Mouse (Mus musculus): ENCODE data around the gene Ferd3l. TPM values are rescaled to one million over a fixed set of nuclear protein-coding genes. Genes with fewer than 3 reads are reported as not detected.

Ferd3l gene
- polyA plus RNA-seq (2016; fragmentation: Nextera tagmentation; extraction: Ambion mirVana) = 0.51 TPM in 1 of 2 replicates, not detected in the other

- H3K27me3 ChIP-seq = peaks cover 38% of the 10 kb centered on the region
- H3K27ac ChIP-seq = no peak within 1 kb of the TSS
- peaks cover 21% of the 10 kb centered on the region for H3K4me1 ChIP-seq
- ATAC-seq (ENCODE audit: low FRiP score) = peak; percentile 39; the same call in 1 of the 2 replicates
- WGBS = under 1% methylated on average over 39 of the region's 39 CpGs
- H3K4me2 ChIP-seq = peak within 1 kb of the TSS; percentile 59
- no peaks in the 10 kb centered on the region for H3K9me3 ChIP-seq
- peak within 1 kb of the TSS; percentile 36; the same call in 1 of the 2 replicates for H3K9ac ChIP-seq
- no peaks in the 10 kb centered on the region for H3K36me3 ChIP-seq (replicated peaks)
- H3K4me3 ChIP-seq (replicated peaks) = peak within 1 kb of the TSS; percentile 35
These were observed at the start of gene Ferd3l for GRCm38 (mm10) chr12:33928331-33929192. Gene Ferd3l (plus strand): TSS chr12:33928425.

- 91% methylated on average over 2 of the region's 2 CpGs for WGBS
- no peaks in the 10 kb centered on the region for H3K27me3 ChIP-seq
- H3K4me1 ChIP-seq = no peaks in the 10 kb centered on the region
- no peak overlapping the region for H3K4me2 ChIP-seq
- H3K36me3 ChIP-seq (replicated peaks) = no peaks in the 10 kb centered on the region
- H3K9me3 ChIP-seq = peaks cover 3% of the 10 kb centered on the region; the same call in 1 of the 2 replicates
- ATAC-seq (ENCODE audit: low FRiP score) = no peak
- H3K4me3 ChIP-seq (replicated peaks) = no peak overlapping the region
- H3K9ac ChIP-seq = no peak overlapping the region
- H3K27ac ChIP-seq = no peak overlapping the region
These were observed 34.3 kb upstream of the Ferd3l start for GRCm38 (mm10) chr12:33893956-33894355.

GRCm38 (mm10) chr12:33894621-33895020 lies 33.6 kb upstream of the Ferd3l start:
- H3K36me3 ChIP-seq (replicated peaks) = no peaks in the 10 kb centered on the region
- H3K9ac ChIP-seq = no peak overlapping the region
- no peaks in the 10 kb centered on the region for H3K4me1 ChIP-seq
- no peak overlapping the region for H3K4me3 ChIP-seq (replicated peaks)
- H3K27me3 ChIP-seq = no peaks in the 10 kb centered on the region
- WGBS = 84% methylated on average over 1 of the region's 1 CpGs
- no peak for ATAC-seq (ENCODE audit: low FRiP score)
- no peak overlapping the region for H3K4me2 ChIP-seq
- H3K9me3 ChIP-seq = peaks cover 3% of the 10 kb centered on the region; the same call in 1 of the 2 replicates
- H3K27ac ChIP-seq = no peak overlapping the region

- Histone ChIP-seq H3K36me3 (replicated peaks) (no peaks in the 10 kb centered on the region), H3K9me3 (no peaks in the 10 kb centered on the region), H3K4me3 (replicated peaks) (no peak overlapping the region), H3K9ac (no peak overlapping the region), H3K4me2 (no peak overlapping the region), H3K27ac (no peak overlapping the region), H3K4me1 (peaks cover 21% of the 10 kb centered on the region), H3K27me3 (peaks cover 38% of the 10 kb centered on the region)
- ATAC-seq (ENCODE audit: low FRiP score) = no peak
- WGBS = 6% methylated on average over 3 of the region's 3 CpGs
These were observed 1.5 kb upstream of the Ferd3l start for GRCm38 (mm10) chr12:33926751-33927150.

GRCm38 (mm10) chr12:33927334-33928098 lies 709 bp upstream of the Ferd3l start:
- Histone ChIP-seq H3K27me3 (peaks cover 38% of the 10 kb centered on the region), H3K4me3 (replicated peaks) (peak overlapping the region; percentile 35; the same call in 1 of the 2 replicates)
- ATAC-seq (ENCODE audit: low FRiP score) = no peak

GRCm38 (mm10) chr12:33952843-33953242 lies 24.6 kb downstream of the Ferd3l start:
- H3K36me3 ChIP-seq (replicated peaks) = no peaks in the 10 kb centered on the region
- no peak overlapping the region for H3K9ac ChIP-seq
- no peak overlapping the region for H3K27ac ChIP-seq
- peaks cover 51% of the 10 kb centered on the region for H3K27me3 ChIP-seq
- H3K4me2 ChIP-seq = no peak overlapping the region
- no peak for ATAC-seq (ENCODE audit: low FRiP score)
- no peak overlapping the region for H3K4me3 ChIP-seq (replicated peaks)
- no peaks in the 10 kb centered on the region for H3K9me3 ChIP-seq
- peaks cover 16% of the 10 kb centered on the region for H3K4me1 ChIP-seq
- WGBS = 3% methylated on average over 3 of the region's 3 CpGs

More at GRCm38 (mm10) chr12:33927334-33928098, 709 bp upstream of the Ferd3l start:
- 1% methylated on average over 15 of the region's 15 CpGs for WGBS
- Histone ChIP-seq H3K4me2 (peak overlapping the region; percentile 59), H3K36me3 (replicated peaks) (no peaks in the 10 kb centered on the region), H3K27ac (no peak overlapping the region), H3K9me3 (no peaks in the 10 kb centered on the region), H3K9ac (no peak overlapping the region), H3K4me1 (peaks cover 21% of the 10 kb centered on the region)

GRCm38 (mm10) chr12:33954931-33955565 lies 26.8 kb downstream of the Ferd3l start:
- Histone ChIP-seq H3K27me3 (peaks cover 66% of the 10 kb centered on the region), H3K27ac (no peak overlapping the region), H3K4me1 (peaks cover 28% of the 10 kb centered on the region), H3K4me3 (replicated peaks) (no peak overlapping the region), H3K4me2 (no peak overlapping the region), H3K9me3 (no peaks in the 10 kb centered on the region), H3K36me3 (replicated peaks) (no peaks in the 10 kb centered on the region), H3K9ac (no peak overlapping the region)
- ATAC-seq (ENCODE audit: low FRiP score) = no peak
- WGBS = 6% methylated on average over 8 of the region's 8 CpGs

- peak overlapping the region; percentile 13; the same call in 1 of the 2 replicates for H3K4me2 ChIP-seq
- no peak overlapping the region for H3K27ac ChIP-seq
- WGBS = 2% methylated on average over 28 of the region's 28 CpGs
These were observed 27.5 kb downstream of the Ferd3l start for GRCm38 (mm10) chr12:33955606-33956295.

GRCm38 (mm10) chr12:33956576-33957399 lies 28.6 kb downstream of the Ferd3l start:
- Histone ChIP-seq H3K9ac (no peak overlapping the region; the same call in 1 of the 2 replicates), H3K4me2 (peak overlapping the region; percentile 76), H3K36me3 (replicated peaks) (no peaks in the 10 kb centered on the region), H3K4me3 (replicated peaks) (peak overlapping the region; percentile 52), H3K4me1 (peaks cover 28% of the 10 kb centered on the region), H3K27me3 (peaks cover 74% of the 10 kb centered on the region), H3K9me3 (no peaks in the 10 kb centered on the region), H3K27ac (no peak overlapping the region)
- ATAC-seq (ENCODE audit: low FRiP score) = no peak
- under 1% methylated on average over 42 of the region's 43 CpGs for WGBS

More at GRCm38 (mm10) chr12:33955606-33956295, 27.5 kb downstream of the Ferd3l start:
- Histone ChIP-seq H3K9me3 (no peaks in the 10 kb centered on the region), H3K4me3 (replicated peaks) (peak overlapping the region; percentile 14), H3K9ac (no peak overlapping the region), H3K27me3 (peaks cover 68% of the 10 kb centered on the region), H3K36me3 (replicated peaks) (no peaks in the 10 kb centered on the region), H3K4me1 (peaks cover 28% of the 10 kb centered on the region)
- 0 out of 2 replicates have a peak, but pooled peaks have one; percentile 15 for ATAC-seq (ENCODE audit: low FRiP score)

- H3K4me3 ChIP-seq (replicated peaks) = peak within 1 kb of the TSS; percentile 52
- H3K27ac ChIP-seq = peak within 1 kb of the TSS; percentile 68
- H3K36me3 ChIP-seq (replicated peaks) = no peaks in the 10 kb centered on the region
- peak within 1 kb of the TSS; percentile 66 for H3K9ac ChIP-seq
- peaks cover 33% of the 10 kb centered on the region for H3K4me1 ChIP-seq
- under 1% methylated on average over 83 of the region's 105 CpGs for WGBS
- H3K4me2 ChIP-seq = peak within 1 kb of the TSS; percentile 76
- H3K9me3 ChIP-seq = no peaks in the 10 kb centered on the region
- ATAC-seq (ENCODE audit: low FRiP score) = peak; percentile 68
- peaks cover 82% of the 10 kb centered on the region for H3K27me3 ChIP-seq
These were observed 29.4 kb downstream of the Ferd3l start, which contains the start of gene Twist1 for GRCm38 (mm10) chr12:33957400-33958240. Gene Twist1 (plus strand): TSS chr12:33957671.
